Mouse (Mus musculus) small intestine, adult 2 months (tissue): ENCODE results near the gene Sema6c.

Source experiments
- CTCF ChIP-seq: fragments of 200-500 bp; IDR thresholded peaks from 2 replicates; pipeline ENCODE4 v1.5.1; 2012; ENCODE audit warnings: low read depth, mild to moderate bottlenecking, control low read depth, inconsistent platforms, low read length, moderate library complexity, mixed read lengths; ENCODE audit not compliant: insufficient replicate concordance, insufficient read length; ENCODE audit errors: extremely low read depth
- POLR2A ChIP-seq: fragments of 200-500 bp; IDR thresholded peaks from 2 replicates; pipeline ENCODE4 v1.6.1; 2012; ENCODE audit warnings: low read depth, mild to moderate bottlenecking, control low read depth, inconsistent platforms, low read length, moderate library complexity

DNA sequence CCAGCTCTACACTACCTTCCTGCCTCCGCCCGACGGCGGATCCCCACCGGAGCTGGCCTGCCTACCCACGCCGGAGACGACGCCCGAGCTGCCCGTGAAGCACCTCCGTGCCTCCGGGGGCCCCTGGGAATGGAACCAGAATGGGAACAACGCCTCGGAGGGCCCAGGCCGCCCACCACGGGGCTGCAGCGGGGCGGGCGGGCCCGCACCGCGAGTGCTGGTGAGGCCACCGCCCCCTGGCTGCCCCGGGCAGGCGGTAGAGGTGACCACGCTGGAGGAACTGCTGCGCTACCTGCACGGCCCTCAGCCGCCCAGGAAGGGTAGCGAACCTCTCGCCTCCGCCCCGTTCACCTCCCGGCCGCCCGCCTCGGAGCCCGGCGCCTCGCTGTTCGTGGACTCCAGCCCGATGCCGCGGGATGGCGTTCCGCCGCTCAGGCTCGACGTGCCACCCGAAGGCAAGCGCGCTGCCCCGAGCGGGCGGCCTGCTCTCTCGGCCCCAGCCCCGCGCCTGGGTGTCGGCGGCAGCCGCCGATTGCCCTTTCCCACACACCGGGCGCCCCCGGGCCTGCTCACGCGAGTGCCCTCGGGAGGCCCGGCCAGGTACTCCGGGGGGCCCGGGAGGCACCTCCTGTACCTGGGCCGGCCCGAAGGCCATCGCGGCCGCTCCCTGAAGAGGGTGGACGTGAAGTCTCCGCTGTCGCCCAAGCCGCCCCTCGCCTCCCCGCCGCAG, 12.4 kb downstream of the Sema6c start:
- TF ChIP-seq CTCF = no peak
- no peak for TF ChIP-seq POLR2A
